Mouse (Mus musculus): Measurements from ENCODE around the gene Mecom. TPM values are rescaled to one million over a fixed set of nuclear protein-coding genes. Genes with fewer than 3 reads are reported as not detected.
"Not testable (repeated sequence)": the region's sequence is repeated elsewhere in the genome, so short reads cannot be mapped to it uniquely, and the experiment has no call there.

Gene Mecom
- polyA plus RNA-seq, 1 experiment from 2014 or later: 46.4 TPM

GRCm38 (mm10) chr3:30548928-30549327 lies 1.1 kb upstream of the Mecom start:
- Histone ChIP-seq H3K4me3 (replicated peaks) (no peak overlapping the region), H3K4me2 (no peak overlapping the region), H3K9ac (no peak overlapping the region), H3K9me3 (no peaks in the 10 kb centered on the region), H3K27me3 (replicated peaks) (no peaks in the 10 kb centered on the region), H3K36me3 (no peaks in the 10 kb centered on the region), H3K27ac (no peak overlapping the region), H3K4me1 (peaks cover 9% of the 10 kb centered on the region; the same call in 1 of the 2 replicates)
- no peak for ATAC-seq (ENCODE audit: insufficient read depth, low FRiP score, low read depth)
- 49% methylated on average over 7 of the region's 7 CpGs for WGBS

- Histone ChIP-seq H3K27me3 (replicated peaks) (no peaks in the 10 kb centered on the region), H3K9me3 (no peaks in the 10 kb centered on the region), H3K4me3 (replicated peaks) (no peak overlapping the region), H3K36me3 (no peaks in the 10 kb centered on the region), H3K9ac (no peak overlapping the region), H3K4me1 (peaks cover 9% of the 10 kb centered on the region; the same call in 1 of the 2 replicates), H3K27ac (no peak overlapping the region), H3K4me2 (peak overlapping the region; percentile 9; the same call in 1 of the 2 replicates)
- ATAC-seq (ENCODE audit: insufficient read depth, low FRiP score, low read depth): no peak
- WGBS: 50% methylated on average over 11 of the region's 11 CpGs
Observed at GRCm38 (mm10) chr3:30546831-30547369, 908 bp downstream of the Mecom start.

DNA sequence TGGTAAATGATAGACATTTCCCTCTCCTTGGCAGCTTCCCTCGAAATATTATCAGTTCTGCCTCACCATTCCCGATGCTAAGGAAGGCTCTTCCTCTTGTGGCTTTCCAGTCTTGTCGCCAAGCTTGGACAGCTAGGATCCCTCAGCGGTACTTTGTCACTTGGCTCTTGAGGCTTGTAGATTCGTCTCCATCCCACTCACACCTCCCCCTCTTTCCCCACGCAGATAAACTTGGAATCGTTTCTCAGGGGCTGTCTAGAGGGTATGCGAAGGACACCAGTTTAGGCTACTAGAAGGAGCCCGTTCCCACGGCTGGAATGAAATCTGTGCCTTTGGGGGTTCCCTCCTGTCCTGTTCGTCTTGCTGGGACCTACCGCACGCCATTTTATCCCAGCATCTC lies 1.4 kb downstream of the Mecom start:
- WGBS: 45% methylated on average over 13 of the region's 13 CpGs
- Histone ChIP-seq H3K9ac (no peak overlapping the region), H3K36me3 (no peaks in the 10 kb centered on the region), H3K27ac (no peak overlapping the region), H3K27me3 (replicated peaks) (no peaks in the 10 kb centered on the region), H3K4me3 (replicated peaks) (no peak overlapping the region), H3K4me1 (peaks cover 9% of the 10 kb centered on the region; the same call in 1 of the 2 replicates), H3K4me2 (peak overlapping the region; percentile 9; the same call in 1 of the 2 replicates), H3K9me3 (no peaks in the 10 kb centered on the region)
- ATAC-seq (ENCODE audit: insufficient read depth, low FRiP score, low read depth): no peak

- ATAC-seq (ENCODE audit: insufficient read depth, low FRiP score, low read depth): no peak
- Histone ChIP-seq H3K9me3 (no peaks in the 10 kb centered on the region), H3K9ac (no peak overlapping the region), H3K27me3 (replicated peaks) (no peaks in the 10 kb centered on the region), H3K4me3 (replicated peaks) (no peak overlapping the region), H3K27ac (no peak overlapping the region), H3K36me3 (no peaks in the 10 kb centered on the region), H3K4me1 (peaks cover 9% of the 10 kb centered on the region; the same call in 1 of the 2 replicates), H3K4me2 (no peak overlapping the region)
- 84% methylated on average over 5 of the region's 5 CpGs for WGBS
Observed at GRCm38 (mm10) chr3:30545246-30545645, 2.6 kb downstream of the Mecom start.

DNA sequence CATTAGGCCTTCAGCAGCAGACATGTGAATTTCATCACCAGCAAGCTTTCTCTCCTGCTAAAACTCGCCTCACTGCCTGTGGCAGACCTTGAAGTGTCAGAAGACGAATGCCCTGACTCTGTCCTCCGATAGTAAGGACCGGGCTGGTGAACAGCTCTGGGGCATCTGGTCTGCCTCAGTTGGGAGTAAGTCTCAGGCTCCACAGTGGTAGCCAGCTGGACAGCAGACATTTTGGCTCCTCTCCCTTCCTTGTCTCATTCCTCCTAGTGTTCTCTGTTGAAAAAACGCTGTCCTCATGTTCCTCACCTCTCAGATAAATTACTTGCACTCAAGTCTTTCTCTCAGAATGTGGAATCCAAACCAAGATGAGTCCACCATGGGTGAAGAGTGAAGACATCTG lies 3.5 kb downstream of the Mecom start:
- H3K27ac ChIP-seq: no peak overlapping the region
- H3K4me3 ChIP-seq (replicated peaks): no peak overlapping the region
- H3K27me3 ChIP-seq (replicated peaks): no peaks in the 10 kb centered on the region
- WGBS: 44% methylated on average over 5 of the region's 5 CpGs
- H3K9ac ChIP-seq: no peak overlapping the region
- H3K36me3 ChIP-seq: no peaks in the 10 kb centered on the region
- no peak overlapping the region for H3K4me2 ChIP-seq
- H3K9me3 ChIP-seq: no peaks in the 10 kb centered on the region
- H3K4me1 ChIP-seq: peaks cover 9% of the 10 kb centered on the region; the same call in 1 of the 2 replicates
- ATAC-seq (ENCODE audit: insufficient read depth, low FRiP score, low read depth): no peak

GRCm38 (mm10) chr3:30535821-30536220 lies 12.0 kb downstream of the Mecom start:
- Histone ChIP-seq H3K36me3 (no peaks in the 10 kb centered on the region), H3K4me2 (no peak overlapping the region), H3K4me3 (replicated peaks) (no peak overlapping the region), H3K4me1 (no peaks in the 10 kb centered on the region), H3K27me3 (replicated peaks) (no peaks in the 10 kb centered on the region), H3K9ac (no peak overlapping the region), H3K27ac (no peak overlapping the region), H3K9me3 (no peaks in the 10 kb centered on the region)
- 71% methylated on average over 11 of the region's 11 CpGs for WGBS
- ATAC-seq (ENCODE audit: insufficient read depth, low FRiP score, low read depth): no peak

DNA sequence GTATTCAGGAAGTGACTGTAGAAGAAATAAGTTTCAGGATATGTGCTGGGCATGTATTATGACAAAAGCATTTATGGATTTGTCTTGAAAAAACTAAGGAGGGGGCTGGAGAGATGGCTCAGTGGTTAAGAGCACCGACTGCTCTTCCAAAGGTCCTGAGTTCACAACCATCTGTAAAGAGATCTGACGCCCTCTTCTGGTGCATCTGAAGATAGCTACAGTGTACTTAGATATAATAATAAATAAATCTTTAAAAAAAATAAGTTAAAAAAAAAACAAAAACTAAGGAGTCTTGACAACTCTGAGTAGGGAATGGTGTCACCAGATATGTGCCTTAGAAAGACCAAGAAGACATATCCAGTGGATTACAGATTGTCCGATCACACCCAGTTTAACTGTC lies 27.1 kb downstream of the Mecom start:
- H3K4me2 ChIP-seq; H3K27me3 ChIP-seq (replicated peaks); ATAC-seq (ENCODE audit: insufficient read depth, low FRiP score, low read depth); H3K9me3 ChIP-seq; H3K36me3 ChIP-seq; H3K4me3 ChIP-seq (replicated peaks); H3K4me1 ChIP-seq; H3K27ac ChIP-seq; H3K9ac ChIP-seq: not testable (repeated sequence)
- 62% methylated on average over 3 of the region's 3 CpGs for WGBS

DNA sequence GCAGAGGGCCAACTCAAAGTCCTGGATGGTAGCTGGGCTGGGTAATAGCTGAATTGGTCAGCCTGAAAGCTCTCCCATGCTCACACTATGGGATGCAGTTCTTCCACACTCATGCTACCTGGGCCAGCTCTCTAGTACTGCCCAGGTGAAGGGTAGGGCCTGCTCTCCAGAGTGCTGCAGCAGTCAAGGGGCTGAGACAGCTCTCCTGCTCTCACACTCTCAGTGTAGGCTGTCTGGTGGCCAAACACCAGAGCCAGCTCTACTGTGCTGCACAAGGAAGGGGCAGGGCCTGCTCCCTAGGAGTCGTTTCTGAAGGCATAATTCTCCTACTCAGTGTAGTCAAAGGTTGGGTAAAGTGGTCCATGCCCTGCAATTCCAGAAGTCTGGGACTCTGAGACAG lies 28.4 kb downstream of the Mecom start:
- Histone ChIP-seq H3K36me3 (no peaks in the 10 kb centered on the region), H3K4me1 (peaks cover 7% of the 10 kb centered on the region; the same call in 1 of the 2 replicates), H3K9ac (no peak overlapping the region), H3K4me2 (no peak overlapping the region), H3K9me3 (no peaks in the 10 kb centered on the region), H3K27me3 (replicated peaks) (peaks cover 8% of the 10 kb centered on the region; the same call in 1 of the 2 replicates), H3K4me3 (replicated peaks) (no peak overlapping the region), H3K27ac (no peak overlapping the region)
- WGBS: 68% methylated on average over 1 of the region's 1 CpGs
- no peak for ATAC-seq (ENCODE audit: insufficient read depth, low FRiP score, low read depth)

- ATAC-seq (ENCODE audit: insufficient read depth, low FRiP score, low read depth): no peak
- 18% methylated on average over 9 of the region's 9 CpGs for WGBS
- Histone ChIP-seq H3K27me3 (replicated peaks) (peaks cover 16% of the 10 kb centered on the region), H3K4me3 (replicated peaks) (peak overlapping the region; percentile 51), H3K4me2 (peak overlapping the region; percentile 92), H3K9ac (no peak overlapping the region), H3K27ac (peak overlapping the region; percentile 81; the same call in 1 of the 2 replicates), H3K4me1 (peaks cover 5% of the 10 kb centered on the region; the same call in 1 of the 2 replicates), H3K9me3 (no peaks in the 10 kb centered on the region), H3K36me3 (no peaks in the 10 kb centered on the region)
Observed at GRCm38 (mm10) chr3:30515795-30516170, 32.0 kb downstream of the Mecom start.

DNA sequence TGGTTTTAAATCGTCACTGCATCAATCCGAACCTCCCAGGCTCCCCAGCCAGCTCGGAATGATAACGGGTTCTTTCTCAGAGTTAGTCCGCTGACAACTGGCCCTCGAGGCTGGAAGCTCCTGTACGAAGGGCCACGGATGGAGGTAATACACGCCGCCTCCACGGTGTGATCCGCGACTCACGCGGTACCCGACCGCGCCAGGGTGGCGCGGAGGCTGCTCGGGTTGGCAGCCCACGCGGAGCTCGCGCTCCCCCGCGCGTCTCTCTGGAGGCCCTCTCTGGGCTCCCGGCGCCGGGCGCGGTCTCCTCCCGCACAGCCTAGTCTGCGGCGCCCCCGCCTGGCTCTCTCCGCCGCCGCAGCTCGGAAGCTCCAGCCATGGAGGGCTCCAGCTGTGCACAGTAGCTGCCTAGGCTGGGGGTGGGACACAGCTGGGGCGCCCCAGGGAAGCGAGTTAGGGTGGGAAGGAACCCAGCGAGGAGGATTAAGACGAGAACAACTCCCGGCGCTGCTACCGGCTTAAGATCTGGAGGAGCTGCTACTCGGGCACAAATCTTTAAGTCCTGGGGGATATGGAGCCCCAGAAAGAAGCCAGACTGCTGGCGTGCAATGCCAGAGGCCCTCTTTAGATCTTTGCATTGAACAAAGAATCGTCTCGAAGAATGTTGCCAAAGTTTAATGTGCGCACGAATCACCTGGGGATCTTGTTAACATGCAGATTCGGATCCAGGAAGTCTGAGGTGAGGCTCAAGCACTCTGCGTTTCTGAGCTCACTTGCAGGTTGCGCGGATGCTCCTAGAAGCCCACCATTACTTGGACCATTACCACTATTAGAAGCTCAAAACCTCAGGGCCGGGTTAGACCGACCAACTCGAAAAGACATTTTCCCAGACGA lies 32.7 kb downstream of the Mecom start:
- no peak overlapping the region for H3K9ac ChIP-seq
- H3K9me3 ChIP-seq: no peaks in the 10 kb centered on the region
- H3K4me1 ChIP-seq: peaks cover 5% of the 10 kb centered on the region; the same call in 1 of the 2 replicates
- H3K27me3 ChIP-seq (replicated peaks): peaks cover 22% of the 10 kb centered on the region
- H3K4me2 ChIP-seq: peak overlapping the region; percentile 92
- peak; percentile 90 for ATAC-seq (ENCODE audit: insufficient read depth, low FRiP score, low read depth)
- H3K27ac ChIP-seq: peak overlapping the region; percentile 81
- H3K36me3 ChIP-seq: no peaks in the 10 kb centered on the region
- WGBS: 2% methylated on average over 58 of the region's 62 CpGs
- H3K4me3 ChIP-seq (replicated peaks): peak overlapping the region; percentile 51

- Histone ChIP-seq H3K27ac (peak overlapping the region; percentile 81), H3K4me1 (peaks cover 5% of the 10 kb centered on the region; the same call in 1 of the 2 replicates), H3K9me3 (no peaks in the 10 kb centered on the region), H3K36me3 (no peaks in the 10 kb centered on the region), H3K4me3 (replicated peaks) (peak overlapping the region; percentile 51), H3K4me2 (peak overlapping the region; percentile 92), H3K9ac (peak overlapping the region; percentile 24; the same call in 1 of the 2 replicates), H3K27me3 (replicated peaks) (peaks cover 23% of the 10 kb centered on the region)
- under 1% methylated on average over 52 of the region's 52 CpGs for WGBS
- ATAC-seq (ENCODE audit: insufficient read depth, low FRiP score, low read depth): no peak
Observed at GRCm38 (mm10) chr3:30514051-30514754, 33.6 kb downstream of the Mecom start.

Data from stomach, embryonic 15.5 days (tissue).